Mouse (Mus musculus) stomach, postnatal 0 days (tissue): ENCODE results near the gene Pcnx2.

Experiments
- CTCF ChIP-seq: IDR thresholded peaks from 2 replicates; pipeline ENCODE4 v1.5.1; 2016; ENCODE audit warnings: antibody characterized with exemption, low read depth, mild to moderate bottlenecking, moderate library complexity
- EP300 ChIP-seq: optimal IDR thresholded peaks from 2 replicates; pipeline ENCODE3; 2016; ENCODE audit warnings: antibody characterized with exemption

GRCm38 (mm10) chr8:125847842-125848241, 50.3 kb downstream of the Pcnx2 start:
- no peak for TF ChIP-seq CTCF
- no peak for TF ChIP-seq EP300
